Mouse (Mus musculus): Measurements from ENCODE around the gene Serpine1.

GRCm38 (mm10) chr5:137090870-137091269 is 18.8 kb upstream of the Serpine1 start:
- no peak for TF ChIP-seq CTCF (IDR thresholded peaks at IDR 0.05 in 2 of 3, conservative IDR thresholded peaks at IDR 0.05 in 1 of 3; ENCODE audit: control insufficient read depth in 1 of 3, insufficient read depth in 1 of 3, low read depth in 2 of 3, low read length in 3 of 3, poor library complexity in 1 of 3, severe bottlenecking in 1 of 3)
- peak in 1 of 2 experiments; percentile 31; a peak in 2 of 4 replicates for TF ChIP-seq EP300 (IDR thresholded peaks at IDR 0.05; ENCODE audit: low read depth in 1 of 2, low read length in 2 of 2)
- TF ChIP-seq SIN3A (IDR thresholded peaks at IDR 0.05; ENCODE audit: low read length), result no peak
- TF ChIP-seq POLR2A (IDR thresholded peaks at IDR 0.05; ENCODE audit: control insufficient read depth in 1 of 2, insufficient read depth in 1 of 2, low read depth in 1 of 2, low read length in 2 of 2, poor library complexity in 1 of 2), result no peak
- no peak for TF ChIP-seq CHD2 (IDR thresholded peaks at IDR 0.05; ENCODE audit: low read length)
- TF ChIP-seq E2F4 (IDR thresholded peaks at IDR 0.05; ENCODE audit: borderline replicate concordance, low read depth, low read length), result no peak
- 0 out of 2 replicates have a peak, but pooled peaks have one; percentile 20 for TF ChIP-seq GATA1 (IDR thresholded peaks at IDR 0.05; ENCODE audit: low read depth, low read length)
- TF ChIP-seq ZMIZ1 (IDR thresholded peaks at IDR 0.05; ENCODE audit: low read depth, low read length), result no peak
- TF ChIP-seq ZNF384 (IDR thresholded peaks at IDR 0.05; ENCODE audit: low read depth, low read length), result no peak
- TF ChIP-seq HCFC1 (IDR thresholded peaks at IDR 0.05; ENCODE audit: low read depth, low read length), result no peak
- no peak for TF ChIP-seq NRF1 (IDR thresholded peaks at IDR 0.05; ENCODE audit: insufficient read depth, low read depth, low read length, poor library complexity, severe bottlenecking)
- TF ChIP-seq POLR2AphosphoS5 (IDR thresholded peaks at IDR 0.05; ENCODE audit: borderline replicate concordance, low read depth, low read length), result no peak

All from MEL (cell line).